Mouse (Mus musculus): ENCODE measurements around the gene Lhfpl2.

Gene Lhfpl2

GRCm38 (mm10) chr13:94100361-94100760, 42.8 kb downstream of the Lhfpl2 start:
- no peak for DNase-seq

- no peak for DNase-seq
These were observed 43.5 kb downstream of the Lhfpl2 start for GRCm38 (mm10) chr13:94101020-94101571.

- DNase-seq: no peak
These were observed 47.4 kb downstream of the Lhfpl2 start for GRCm38 (mm10) chr13:94104866-94105475.

- no peak for DNase-seq
These were observed 48.8 kb downstream of the Lhfpl2 start for GRCm38 (mm10) chr13:94106431-94106830.

GRCm38 (mm10) chr13:94106983-94107382, 49.4 kb downstream of the Lhfpl2 start:
- no peak for DNase-seq

- no peak for DNase-seq
These were observed 53.0 kb downstream of the Lhfpl2 start for GRCm38 (mm10) chr13:94110556-94110955.

GRCm38 (mm10) chr13:94115476-94115875, 57.9 kb downstream of the Lhfpl2 start:
- peak; percentile 29 for DNase-seq

GRCm38 (mm10) chr13:94116705-94117410, 59.3 kb downstream of the Lhfpl2 start:
- peak; percentile 78 for DNase-seq

- no peak for DNase-seq
These were observed 59.9 kb downstream of the Lhfpl2 start for GRCm38 (mm10) chr13:94117522-94117921.

GRCm38 (mm10) chr13:94118091-94118490, 60.5 kb downstream of the Lhfpl2 start:
- DNase-seq: no peak

GRCm38 (mm10) chr13:94119309-94119708, 61.7 kb downstream of the Lhfpl2 start:
- no peak for DNase-seq

- DNase-seq: peak; percentile 73
These were observed 65.4 kb downstream of the Lhfpl2 start for GRCm38 (mm10) chr13:94122703-94123592.

GRCm38 (mm10) chr13:94130394-94130793, 72.8 kb downstream of the Lhfpl2 start:
- no peak for DNase-seq

- no peak for DNase-seq
These were observed 73.5 kb downstream of the Lhfpl2 start for GRCm38 (mm10) chr13:94131135-94131534.

GRCm38 (mm10) chr13:94132187-94132995, 74.8 kb downstream of the Lhfpl2 start:
- DNase-seq: no peak

GRCm38 (mm10) chr13:94134646-94135045, 77.0 kb downstream of the Lhfpl2 start:
- DNase-seq: no peak

GRCm38 (mm10) chr13:94135180-94135579, 77.6 kb downstream of the Lhfpl2 start:
- no peak for DNase-seq

- no peak for DNase-seq
These were observed 82.3 kb downstream of the Lhfpl2 start for GRCm38 (mm10) chr13:94139713-94140445.

GRCm38 (mm10) chr13:94140446-94140845, 82.8 kb downstream of the Lhfpl2 start:
- no peak for DNase-seq

GRCm38 (mm10) chr13:94143063-94143652, 85.6 kb downstream of the Lhfpl2 start:
- no peak for DNase-seq

GRCm38 (mm10) chr13:94144451-94144850, 86.9 kb downstream of the Lhfpl2 start:
- no peak for DNase-seq

All from layer of hippocampus, adult 9-11 months (tissue).